Mouse (Mus musculus): Measurements from ENCODE around the gene Pih1d1. TPM values are rescaled to one million over a fixed set of nuclear protein-coding genes. Genes with fewer than 3 reads are reported as not detected.

Pih1d1 gene
- polyA plus RNA-seq, 1 experiment = 48.7 TPM

DNA sequence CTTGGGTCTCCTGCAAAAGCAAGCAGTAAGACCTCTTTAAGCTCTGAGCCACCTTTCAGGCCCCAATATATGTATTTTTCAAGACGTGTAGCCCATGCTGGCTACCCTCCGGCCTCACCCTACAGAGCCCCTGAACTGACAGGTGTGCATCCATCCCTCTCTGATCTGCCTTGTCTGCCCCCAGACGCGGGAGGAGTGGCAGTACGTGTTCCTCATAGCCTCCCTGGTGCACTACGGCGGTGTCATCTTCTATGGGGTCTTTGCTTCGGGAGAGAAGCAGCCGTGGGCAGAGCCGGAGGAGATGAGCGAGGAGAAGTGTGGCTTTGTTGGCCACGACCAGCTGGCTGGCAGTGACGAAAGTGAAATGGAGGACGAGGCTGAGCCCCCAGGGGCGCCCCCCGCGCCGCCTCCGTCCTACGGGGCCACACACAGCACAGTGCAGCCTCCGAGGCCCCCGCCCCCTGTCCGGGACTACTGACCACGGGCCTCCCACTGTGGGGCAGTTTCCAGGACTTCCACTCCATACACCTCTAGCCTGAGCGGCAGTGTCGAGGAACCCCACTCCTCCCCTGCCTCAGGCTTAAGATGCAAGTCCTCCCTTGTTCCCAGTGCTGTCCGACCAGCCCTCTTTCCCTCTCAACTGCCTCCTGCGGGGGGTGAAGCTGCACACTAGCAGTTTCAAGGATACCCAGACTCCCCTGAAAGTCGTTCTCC lies 20.6 kb downstream of the Pih1d1 start:
- TF ChIP-seq POLR2A (IDR thresholded peaks at IDR 0.05; ENCODE audit: low read depth, low read length) = no peak
- no peak for TF ChIP-seq CTCF (IDR thresholded peaks at IDR 0.05; ENCODE audit: extremely low read depth, insufficient read depth, insufficient read length, insufficient replicate concordance)
- H3K4me1 ChIP-seq (ENCODE audit: control insufficient read depth, insufficient read depth, insufficient read length) = peaks cover 5% of the 10 kb centered on the region
- H3K27ac ChIP-seq (ENCODE audit: insufficient read depth, low read length) = no peak overlapping the region
- no peaks in the 10 kb centered on the region for H3K36me3 ChIP-seq (ENCODE audit: control insufficient read depth, insufficient read depth, low read length)
- H3K27me3 ChIP-seq (ENCODE audit: control insufficient read depth, insufficient read depth, low read length) = peaks cover 22% of the 10 kb centered on the region
- no peak for DNase-seq (ENCODE audit: low read depth in 1 of 2, low spot score in 2 of 2)
- H3K4me3 ChIP-seq (ENCODE audit: extremely low read depth, insufficient read depth, insufficient read length) = no peak overlapping the region
- WGBS = 7% methylated on average over 29 of the region's 29 CpGs

DNA sequence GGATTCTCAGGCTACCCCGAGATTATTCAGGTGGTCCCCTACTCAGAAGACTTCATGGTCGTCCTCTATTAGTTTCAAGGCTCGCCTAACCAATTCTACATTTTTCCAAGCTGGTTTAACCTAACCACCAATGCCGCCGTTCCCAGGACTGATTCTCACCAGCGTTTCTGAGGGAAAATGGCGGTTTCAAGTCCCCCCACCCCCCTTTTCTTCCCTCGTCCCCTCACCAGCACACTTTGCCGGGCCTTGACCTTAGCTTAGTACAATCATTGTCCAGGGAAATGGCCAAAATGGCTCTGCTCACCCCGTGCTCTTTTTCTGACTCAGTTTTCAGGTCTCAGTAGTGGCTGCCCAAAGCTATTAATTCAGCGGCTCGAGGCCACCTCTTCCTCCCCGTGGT lies 21.3 kb downstream of the Pih1d1 start:
- peaks cover 22% of the 10 kb centered on the region for H3K27me3 ChIP-seq (ENCODE audit: control insufficient read depth, insufficient read depth, low read length)
- 2% methylated on average over 13 of the region's 13 CpGs for WGBS

DNA sequence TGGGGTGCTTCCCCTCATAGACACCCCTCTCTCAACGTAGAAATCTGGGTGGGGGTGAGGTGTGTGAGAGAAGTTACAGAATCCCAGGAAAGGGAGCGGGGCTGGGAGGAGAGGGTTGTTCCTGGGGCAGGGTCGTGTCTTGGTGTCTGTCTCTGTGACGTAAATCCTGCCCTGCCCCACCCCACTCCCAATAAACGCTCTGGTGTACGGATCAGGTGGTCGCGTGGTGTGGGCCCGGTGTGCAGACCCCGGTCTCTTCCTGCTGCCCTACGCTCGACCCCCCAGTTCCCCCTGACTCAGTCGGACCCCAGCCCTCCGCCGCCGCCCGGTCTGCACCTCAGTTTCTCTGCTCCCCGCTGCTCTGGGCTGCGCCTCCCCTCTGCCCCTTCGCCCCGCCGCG lies 21.8 kb downstream of the Pih1d1 start:
- TF ChIP-seq POLR2A (IDR thresholded peaks at IDR 0.05; ENCODE audit: low read depth, low read length) (no peak), CTCF (IDR thresholded peaks at IDR 0.05; ENCODE audit: extremely low read depth, insufficient read depth, insufficient read length, insufficient replicate concordance) (no peak)
- Histone ChIP-seq H3K27ac (ENCODE audit: insufficient read depth, low read length) (no peak overlapping the region), H3K4me3 (ENCODE audit: extremely low read depth, insufficient read depth, insufficient read length) (no peak overlapping the region), H3K36me3 (ENCODE audit: control insufficient read depth, insufficient read depth, low read length) (no peaks in the 10 kb centered on the region), H3K4me1 (ENCODE audit: control insufficient read depth, insufficient read depth, insufficient read length) (peaks cover 5% of the 10 kb centered on the region), H3K27me3 (ENCODE audit: control insufficient read depth, insufficient read depth, low read length) (peaks cover 24% of the 10 kb centered on the region)
- no peak for DNase-seq (ENCODE audit: low read depth in 1 of 2, low spot score in 2 of 2)
- 8% methylated on average over 23 of the region's 23 CpGs for WGBS

More for the DNA sequence above, 21.3 kb downstream of the Pih1d1 start:
- Histone ChIP-seq H3K4me3 (ENCODE audit: extremely low read depth, insufficient read depth, insufficient read length) (no peak overlapping the region), H3K36me3 (ENCODE audit: control insufficient read depth, insufficient read depth, low read length) (no peaks in the 10 kb centered on the region), H3K27ac (ENCODE audit: insufficient read depth, low read length) (no peak overlapping the region), H3K4me1 (ENCODE audit: control insufficient read depth, insufficient read depth, insufficient read length) (peaks cover 5% of the 10 kb centered on the region)
- no peak for DNase-seq (ENCODE audit: low read depth in 1 of 2, low spot score in 2 of 2)
- no peak for TF ChIP-seq CTCF (IDR thresholded peaks at IDR 0.05; ENCODE audit: extremely low read depth, insufficient read depth, insufficient read length, insufficient replicate concordance)
- no peak for TF ChIP-seq POLR2A (IDR thresholded peaks at IDR 0.05; ENCODE audit: low read depth, low read length)

DNA sequence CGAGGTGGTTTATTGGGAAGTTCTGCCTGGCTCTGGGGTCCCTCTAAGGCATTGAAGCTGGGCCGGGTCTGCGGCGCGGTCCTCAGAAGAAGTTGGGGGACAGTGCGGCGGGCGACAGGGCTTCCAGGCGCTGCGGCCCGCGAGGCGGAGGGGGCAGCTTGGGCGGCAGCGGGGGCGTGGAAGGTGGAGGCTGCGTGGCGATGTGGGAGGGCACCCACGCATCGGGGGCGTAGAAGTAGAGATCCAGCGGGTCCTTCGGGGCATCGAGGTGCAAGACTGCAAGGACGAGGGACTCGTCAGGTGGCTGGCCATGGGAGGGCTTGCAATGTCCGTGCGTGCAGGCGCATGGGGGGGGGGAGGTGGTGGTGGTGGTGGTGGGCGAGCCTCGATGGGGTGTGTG lies 22.3 kb downstream of the Pih1d1 start:
- TF ChIP-seq POLR2A (IDR thresholded peaks at IDR 0.05; ENCODE audit: low read depth, low read length) (no peak), CTCF (IDR thresholded peaks at IDR 0.05; ENCODE audit: extremely low read depth, insufficient read depth, insufficient read length, insufficient replicate concordance) (no peak)
- Histone ChIP-seq H3K27ac (ENCODE audit: insufficient read depth, low read length) (no peak overlapping the region), H3K27me3 (ENCODE audit: control insufficient read depth, insufficient read depth, low read length) (peaks cover 28% of the 10 kb centered on the region), H3K4me1 (ENCODE audit: control insufficient read depth, insufficient read depth, insufficient read length) (peaks cover 5% of the 10 kb centered on the region), H3K4me3 (ENCODE audit: extremely low read depth, insufficient read depth, insufficient read length) (no peak overlapping the region), H3K36me3 (ENCODE audit: control insufficient read depth, insufficient read depth, low read length) (no peaks in the 10 kb centered on the region)
- WGBS = 5% methylated on average over 31 of the region's 31 CpGs
- no peak for DNase-seq (ENCODE audit: low read depth in 1 of 2, low spot score in 2 of 2)

DNA sequence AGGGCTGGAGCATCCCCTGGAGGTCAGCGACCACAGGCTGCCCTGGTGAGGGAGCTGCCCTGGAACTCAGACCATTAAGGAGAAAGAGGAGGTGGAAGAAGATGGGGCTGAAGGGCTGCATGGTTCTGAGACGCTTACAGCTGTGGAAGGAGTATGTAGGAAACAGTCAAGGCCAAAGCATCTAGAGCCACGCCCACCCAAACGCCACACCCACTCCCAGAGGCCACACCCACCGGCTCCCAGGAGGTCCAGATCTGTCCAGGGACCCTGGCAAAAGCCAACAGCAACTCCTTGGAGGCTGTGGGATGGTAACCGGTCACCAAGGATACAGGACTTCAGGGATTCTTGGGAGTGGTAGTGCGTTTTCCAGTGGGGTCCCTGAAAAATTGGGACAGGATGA lies 24.4 kb downstream of the Pih1d1 start:
- peaks cover 36% of the 10 kb centered on the region for H3K27me3 ChIP-seq (ENCODE audit: control insufficient read depth, insufficient read depth, low read length)
- no peak overlapping the region for H3K4me3 ChIP-seq (ENCODE audit: extremely low read depth, insufficient read depth, insufficient read length)
- peaks cover 10% of the 10 kb centered on the region for H3K4me1 ChIP-seq (ENCODE audit: control insufficient read depth, insufficient read depth, insufficient read length)
- H3K27ac ChIP-seq (ENCODE audit: insufficient read depth, low read length) = no peak overlapping the region
- DNase-seq (ENCODE audit: low read depth in 1 of 2, low spot score in 2 of 2) = no peak
- no peaks in the 10 kb centered on the region for H3K36me3 ChIP-seq (ENCODE audit: control insufficient read depth, insufficient read depth, low read length)
- WGBS = 28% methylated on average over 7 of the region's 7 CpGs
- TF ChIP-seq CTCF (IDR thresholded peaks at IDR 0.05; ENCODE audit: extremely low read depth, insufficient read depth, insufficient read length, insufficient replicate concordance) (no peak), POLR2A (IDR thresholded peaks at IDR 0.05; ENCODE audit: low read depth, low read length) (no peak)

DNA sequence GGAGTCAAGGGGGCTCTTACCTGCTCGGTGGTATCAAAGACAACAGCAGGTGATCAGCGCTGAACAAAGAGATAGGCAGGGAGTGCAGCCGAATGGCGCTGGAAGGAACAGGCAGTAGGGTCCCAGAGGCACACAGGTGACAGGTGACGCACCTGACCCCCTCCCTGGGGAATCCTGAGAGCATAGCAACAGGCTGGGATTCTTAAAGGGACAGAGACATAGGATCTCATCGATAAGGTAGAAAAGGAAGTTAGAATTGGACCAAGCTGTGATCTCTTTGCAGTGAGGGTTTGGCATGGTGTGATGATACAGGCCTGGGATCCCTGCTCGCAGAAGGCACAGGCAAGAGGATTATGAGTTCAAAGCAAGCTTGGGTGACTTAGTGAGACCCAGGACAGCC lies 25.4 kb downstream of the Pih1d1 start, which contains the start of gene Gfy:
Gene Gfy, minus strand, starts transcription at position 101 of the 400 bp plus-strand sequence.
- peaks cover 36% of the 10 kb centered on the region for H3K27me3 ChIP-seq (ENCODE audit: control insufficient read depth, insufficient read depth, low read length)
- 48% methylated on average over 7 of the region's 7 CpGs for WGBS
- H3K36me3 ChIP-seq (ENCODE audit: control insufficient read depth, insufficient read depth, low read length) = no peaks in the 10 kb centered on the region
- H3K27ac ChIP-seq (ENCODE audit: insufficient read depth, low read length) = no peak within 1 kb of the TSS
- no peak within 1 kb of the TSS for H3K4me3 ChIP-seq (ENCODE audit: extremely low read depth, insufficient read depth, insufficient read length)
- H3K4me1 ChIP-seq (ENCODE audit: control insufficient read depth, insufficient read depth, insufficient read length) = peaks cover 10% of the 10 kb centered on the region
- DNase-seq (ENCODE audit: low read depth in 1 of 2, low spot score in 2 of 2) = no peak
- no peak for TF ChIP-seq POLR2A (IDR thresholded peaks at IDR 0.05; ENCODE audit: low read depth, low read length)
- no peak for TF ChIP-seq CTCF (IDR thresholded peaks at IDR 0.05; ENCODE audit: extremely low read depth, insufficient read depth, insufficient read length, insufficient replicate concordance)

DNA sequence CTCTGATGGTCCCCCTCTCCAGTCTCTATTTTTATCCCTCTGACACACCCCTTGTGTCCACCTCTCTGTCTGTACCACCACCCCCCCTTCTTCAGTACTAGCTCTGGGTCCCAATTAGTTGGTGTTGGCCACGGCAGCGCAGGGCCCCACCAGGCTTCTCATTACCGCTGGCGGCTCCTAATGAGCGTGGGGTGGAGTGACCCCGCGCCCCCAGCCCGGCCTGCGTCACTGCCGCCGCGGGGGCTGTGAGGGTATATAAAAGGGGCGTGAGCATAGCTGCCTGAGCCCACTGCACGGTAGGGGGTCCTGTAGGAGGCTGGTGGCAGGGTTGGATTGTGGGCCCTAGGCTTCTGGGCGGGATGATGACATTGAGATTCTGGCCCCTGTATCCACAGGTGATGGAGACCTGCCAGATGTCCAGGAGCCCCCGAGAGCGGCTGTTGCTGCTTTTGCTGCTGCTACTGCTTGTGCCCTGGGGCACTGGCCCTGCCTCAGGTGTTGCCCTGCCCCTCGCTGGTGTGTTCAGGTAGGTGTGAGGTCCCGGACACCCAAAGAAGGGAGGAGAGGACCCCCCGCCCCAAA lies 26.9 kb downstream of the Pih1d1 start, which contains the start of gene Pth2:
Gene Pth2, plus strand, starts transcription at position 100 of the 582 bp plus-strand sequence.
- H3K4me3 ChIP-seq (ENCODE audit: extremely low read depth, insufficient read depth, insufficient read length) = no peak within 1 kb of the TSS

More for the DNA sequence above, 26.9 kb downstream of the Pih1d1 start, which contains the start of gene Pth2:
- Histone ChIP-seq H3K4me1 (ENCODE audit: control insufficient read depth, insufficient read depth, insufficient read length) (peaks cover 5% of the 10 kb centered on the region), H3K27me3 (ENCODE audit: control insufficient read depth, insufficient read depth, low read length) (peaks cover 28% of the 10 kb centered on the region), H3K36me3 (ENCODE audit: control insufficient read depth, insufficient read depth, low read length) (no peaks in the 10 kb centered on the region), H3K27ac (ENCODE audit: insufficient read depth, low read length) (no peak within 1 kb of the TSS)
- no peak for DNase-seq (ENCODE audit: low read depth in 1 of 2, low spot score in 2 of 2)
- TF ChIP-seq POLR2A (IDR thresholded peaks at IDR 0.05; ENCODE audit: low read depth, low read length) (no peak), CTCF (IDR thresholded peaks at IDR 0.05; ENCODE audit: extremely low read depth, insufficient read depth, insufficient read length, insufficient replicate concordance) (no peak)
- 36% methylated on average over 20 of the region's 20 CpGs for WGBS
